Mouse (Mus musculus) heart, postnatal 25 days (tissue): ENCODE data around the gene Rbm34. TPM values are rescaled to one million over a fixed set of nuclear protein-coding genes. Genes with fewer than 3 reads are reported as not detected.
"Not testable (repeated sequence)": the region's sequence is repeated elsewhere in the genome, so short reads cannot be mapped to it uniquely, and the experiment has no call there.

Source experiments
- DNase-seq: peaks from one replicate; pipeline ENCODE4 v3.0.0; 2022; ENCODE audit warnings: low spot score
- intact Hi-C: fragments of 180-260 bp; cut with DNase I; formaldehyde crosslinking; loops from one replicate; pipeline ENCODE4 v1.15.1; 2025
- total RNA-seq, 2 experiments: library from RNA; stranded (reverse); gene quantifications; 2 replicates each; pipeline ENCODE4 v1.2.3; 2021

The Rbm34 gene
- 1 to 10 TPM; 2.6 to 2.8 TPM for total RNA-seq

GRCm38 (mm10) chr8:126970579-126971313 lies at the start of gene Rbm34:
TSS of gene Rbm34 (minus strand) at chr8:126971071.
- intact Hi-C loops, result loop anchor here (2.0 to 5.0 kb wide), 3 partner anchors 24 to 893 kb away; no protein-coding TSS in a partner anchor
- DNase-seq, result peak; percentile 82

GRCm38 (mm10) chr8:127011668-127012067 lies 40.8 kb upstream of the Rbm34 start:
- no peak for DNase-seq
- intact Hi-C loops, result no loop called here

DNA sequence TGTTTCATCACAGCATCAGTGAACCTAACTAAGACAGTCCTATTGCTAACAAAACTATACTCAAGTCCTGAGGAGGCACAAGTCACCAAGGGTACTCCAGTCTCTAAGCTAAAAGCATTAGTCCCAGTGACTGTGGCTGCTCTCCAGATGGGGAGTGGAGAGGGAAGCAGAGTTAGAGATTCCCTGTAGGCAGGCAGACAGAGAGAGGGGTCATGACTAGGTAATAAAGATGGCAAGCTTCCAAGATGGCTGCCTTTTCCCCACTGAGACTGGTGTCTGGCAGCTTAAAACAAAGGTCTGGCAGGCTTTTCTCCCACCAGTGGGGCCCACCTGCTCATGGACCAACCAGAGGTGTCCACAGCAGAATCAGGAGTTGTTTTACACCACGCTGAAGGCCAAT lies 23.6 kb upstream of the Rbm34 start:
- intact Hi-C loops, result no loop called here
- DNase-seq, result no peak

DNA sequence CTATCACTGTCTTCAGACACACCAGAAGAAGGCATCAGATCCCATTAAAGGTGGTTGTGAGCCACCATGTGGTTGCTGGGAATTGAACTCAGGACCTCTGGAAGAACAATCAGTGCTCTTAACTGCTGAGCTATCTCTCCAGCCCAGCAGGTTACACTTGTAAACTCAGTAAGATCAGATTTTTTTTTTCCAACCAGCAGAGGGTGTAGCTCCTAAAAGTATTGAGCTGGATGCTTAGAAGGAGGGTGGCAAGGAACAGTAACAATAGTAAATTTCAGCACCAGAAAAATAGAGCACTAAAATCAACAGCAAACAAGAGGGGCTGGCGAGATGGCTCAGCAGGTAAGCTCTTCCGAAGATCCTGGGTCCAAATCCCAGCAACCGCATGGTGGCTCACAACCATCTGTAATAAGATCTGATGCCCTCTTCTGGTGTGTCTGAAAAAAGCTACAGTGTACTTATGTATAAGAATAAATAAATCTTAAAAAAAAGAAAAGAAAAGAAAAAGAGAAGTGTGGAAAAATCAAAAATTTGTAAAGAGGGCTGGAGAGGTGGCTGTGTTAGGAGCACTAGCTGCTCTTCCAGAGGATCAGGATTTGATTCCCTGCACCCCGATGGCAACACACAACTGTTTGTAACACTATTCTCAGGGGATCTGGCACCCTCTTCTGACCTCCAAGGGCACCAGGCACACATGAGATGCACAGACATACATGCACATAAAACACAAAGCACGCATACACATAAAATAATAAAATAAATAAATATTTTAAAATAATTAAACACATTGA lies 18.7 kb upstream of the Rbm34 start:
- intact Hi-C loops, result loop anchor here (5.0 kb wide), 1 partner anchor 73 kb away; the partner anchor contains the start of gene Pard3
- no peak for DNase-seq

DNA sequence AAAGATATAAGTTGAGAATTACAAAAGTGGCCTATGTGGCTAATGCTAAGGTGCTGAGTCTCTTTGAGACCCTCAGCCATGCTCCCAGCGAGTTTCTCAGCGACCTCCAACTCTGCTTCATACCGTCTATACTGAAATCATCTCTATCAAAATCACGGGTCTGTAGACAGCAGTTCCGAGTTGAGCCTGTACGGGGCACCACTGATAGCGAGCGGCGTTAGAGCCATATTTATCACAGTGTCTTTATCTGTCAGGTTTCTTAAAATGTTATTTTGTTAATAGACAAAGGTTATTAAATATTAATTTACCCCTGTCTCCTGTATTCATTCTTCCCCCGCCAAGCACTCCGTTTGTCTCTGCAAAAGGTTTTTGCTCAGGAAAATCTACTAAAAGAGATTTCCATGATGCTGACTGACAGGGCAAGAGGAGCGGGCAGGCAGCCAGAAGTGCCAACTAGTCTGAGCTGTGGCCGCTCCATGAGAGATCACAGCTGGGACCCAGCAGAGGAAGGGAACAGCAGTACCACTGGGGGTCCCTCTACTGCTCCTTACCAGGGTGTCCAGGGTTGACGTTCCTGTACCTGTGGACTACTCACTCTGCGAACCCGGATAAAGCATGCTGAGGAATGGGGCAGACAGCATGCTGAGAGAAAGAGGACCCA lies 17.6 kb upstream of the Rbm34 start:
- intact Hi-C loops, result loop anchor here (5.0 kb wide), 1 partner anchor 74 kb away; the partner anchor contains the start of gene Pard3
- no peak for DNase-seq

DNA sequence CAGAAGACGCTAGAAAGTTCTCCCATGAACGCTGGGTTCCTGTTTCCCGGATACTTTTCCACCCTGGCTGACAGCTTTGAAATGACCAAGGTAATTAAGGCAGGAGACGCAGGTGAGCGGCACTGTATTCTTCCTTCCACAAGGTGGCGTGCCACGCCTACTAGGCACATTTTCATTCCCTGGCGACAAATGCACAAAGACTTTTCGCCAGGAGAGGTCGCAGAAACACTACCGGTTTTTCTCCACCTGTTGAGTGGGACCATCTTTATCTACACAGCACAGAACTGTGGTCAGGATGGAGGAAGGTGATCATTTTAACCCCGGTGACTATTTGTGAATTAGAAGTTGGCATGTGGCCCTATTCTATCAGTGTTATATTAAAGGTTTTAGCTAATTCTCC lies 15.6 kb upstream of the Rbm34 start:
- intact Hi-C loops, result loop anchor here (1.0 to 5.0 kb wide), 3 partner anchors 76 to 192 kb away; partner anchors contain the start of gene Pard3
- DNase-seq, result peak; percentile 35

DNA sequence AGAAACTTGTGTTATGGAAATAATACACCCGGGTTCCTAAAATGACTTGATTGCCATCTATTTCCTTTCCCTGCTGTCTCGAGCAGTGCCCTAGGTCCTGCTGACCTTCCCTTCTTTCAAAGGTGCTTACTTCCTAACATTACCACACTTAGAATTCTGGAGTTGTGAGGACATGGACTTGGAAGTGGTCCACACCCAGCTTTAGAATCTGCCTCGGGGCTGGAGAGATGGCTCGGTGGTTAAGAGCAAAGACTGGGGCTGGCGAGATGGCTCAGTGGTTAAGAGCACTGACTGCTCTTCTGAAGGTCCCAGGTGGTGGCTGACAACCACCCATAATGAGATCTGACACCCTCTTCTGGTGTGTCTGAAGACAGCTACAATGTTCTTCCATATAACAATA lies 9.2 kb upstream of the Rbm34 start:
- intact Hi-C loops, result no loop called here

DNA sequence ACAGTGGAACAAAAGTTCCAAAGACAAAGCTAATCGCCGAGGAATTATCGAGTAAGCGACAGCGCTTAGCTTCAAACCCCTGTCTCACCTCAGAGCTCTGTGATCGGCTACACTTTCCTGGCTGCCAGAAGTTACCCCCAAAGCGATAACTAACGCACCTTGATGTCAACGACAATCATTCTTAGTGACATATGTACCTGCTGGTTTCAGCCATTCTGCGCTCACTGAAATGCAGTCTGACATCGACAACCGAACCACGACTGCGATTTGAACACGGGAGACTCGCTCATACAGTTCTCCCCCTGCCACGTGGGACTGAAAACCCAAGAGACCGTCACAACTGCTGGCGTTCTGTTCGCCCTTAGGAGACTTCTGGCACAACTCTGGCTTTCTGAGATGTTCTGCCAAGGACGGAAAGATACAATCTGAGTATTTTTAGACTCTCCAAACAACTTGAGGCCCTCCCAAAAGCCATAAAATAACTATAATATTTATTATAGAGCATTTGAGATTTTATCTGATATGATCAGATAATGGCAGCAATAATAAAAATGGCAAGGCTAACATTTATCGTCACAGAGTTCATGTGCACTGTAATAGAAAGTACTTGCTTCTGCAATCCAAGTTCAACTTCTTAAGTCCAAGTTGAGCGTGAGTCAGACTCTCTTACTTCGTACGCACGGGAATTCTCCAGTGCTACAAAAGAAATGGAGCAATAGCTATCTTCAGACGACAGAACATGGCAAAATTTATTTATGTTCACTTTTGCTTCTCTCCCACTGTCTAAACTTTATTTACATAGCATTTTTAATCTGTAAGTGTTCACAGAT lies 8.4 kb upstream of the Rbm34 start:
- intact Hi-C loops, result loop anchor here (5.0 kb wide), 2 partner anchors 722 to 1027 kb away; no protein-coding TSS in a partner anchor
- no peak for DNase-seq

More for the DNA sequence above, 9.2 kb upstream of the Rbm34 start:
- DNase-seq, result no peak

DNA sequence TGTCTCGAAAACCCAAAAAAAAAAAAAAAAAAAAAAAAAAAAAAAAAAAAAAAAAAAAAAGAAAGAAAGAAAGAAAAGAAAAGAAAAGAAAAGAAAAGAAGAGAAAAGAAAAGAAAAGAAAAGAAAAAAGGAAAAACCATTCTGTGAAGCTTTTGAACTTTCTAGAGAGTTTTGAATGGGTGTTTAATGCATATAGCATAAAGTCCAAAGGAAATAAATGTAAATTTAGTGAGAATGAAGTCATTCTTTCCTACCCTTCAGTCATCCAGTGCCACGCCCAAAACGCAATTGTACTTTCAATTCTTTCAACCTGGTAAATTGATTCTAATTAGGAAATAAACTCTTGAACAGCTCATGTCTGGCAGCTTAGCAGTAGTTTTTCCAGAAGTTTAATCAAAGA lies 7.7 kb upstream of the Rbm34 start:
- DNase-seq, result not testable (repeated sequence)
- intact Hi-C loops, result loop anchor here (5.0 kb wide), 2 partner anchors 721 to 1026 kb away; no protein-coding TSS in a partner anchor

DNA sequence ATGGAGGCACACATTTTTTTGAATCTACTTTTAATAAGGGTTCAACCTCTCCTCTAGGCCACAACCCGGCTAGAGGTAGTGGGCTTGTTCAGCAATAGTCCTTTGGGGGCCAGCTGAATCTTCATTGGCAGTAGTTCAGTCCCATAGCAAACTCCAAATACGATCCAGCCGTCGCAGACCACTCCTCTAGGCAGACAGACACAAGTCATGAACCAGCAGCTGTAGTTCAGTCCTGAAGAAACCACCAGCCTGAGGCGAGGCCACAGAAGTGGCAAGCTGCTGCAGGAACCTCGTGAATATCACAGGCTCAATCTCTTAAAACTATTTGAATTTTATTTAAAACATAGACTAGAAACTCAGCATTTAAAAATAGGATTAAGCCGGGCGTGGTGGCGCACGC lies 7.2 kb upstream of the Rbm34 start:
- intact Hi-C loops, result loop anchor here (5.0 kb wide), 2 partner anchors 721 to 1026 kb away; no protein-coding TSS in a partner anchor

DNA sequence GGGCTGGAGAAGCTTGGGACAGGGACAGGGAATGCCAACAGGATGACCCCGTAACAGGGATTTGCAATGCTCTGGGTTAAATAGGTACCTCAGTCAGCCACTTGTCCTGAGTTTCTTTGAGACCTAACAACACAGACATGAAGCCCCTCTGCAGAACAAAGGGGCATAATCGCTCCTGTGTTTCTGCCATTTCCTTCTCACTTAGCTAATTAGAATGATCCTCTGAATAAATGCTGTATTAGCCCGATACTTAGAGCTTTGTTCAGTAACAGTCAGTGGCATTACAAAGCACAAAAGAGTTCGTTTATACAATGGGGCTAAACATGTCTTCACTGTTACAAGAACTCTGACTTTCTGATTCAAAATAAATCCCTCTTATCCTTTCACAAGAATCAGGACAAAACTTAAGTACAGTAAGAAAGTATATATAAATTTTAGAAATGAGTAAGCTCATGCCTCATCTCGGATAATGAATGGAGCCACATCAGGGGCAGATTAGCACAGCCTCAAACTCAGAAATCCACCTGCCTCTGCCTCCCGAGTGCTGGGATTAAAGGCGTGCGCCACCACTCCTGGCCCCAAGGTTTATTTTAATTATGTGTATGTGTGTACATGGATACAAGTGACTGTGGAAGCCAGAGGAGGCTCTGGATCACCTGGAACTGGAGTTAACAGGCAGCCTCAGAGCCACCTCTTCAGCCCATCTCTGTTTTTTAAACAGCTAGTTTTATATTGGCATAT lies 5.9 kb upstream of the Rbm34 start:
- DNase-seq, result no peak
- intact Hi-C loops, result loop anchor here (5.0 kb wide), 2 partner anchors 719 to 1024 kb away; no protein-coding TSS in a partner anchor

More for the DNA sequence above, 7.2 kb upstream of the Rbm34 start:
- DNase-seq, result no peak

DNA sequence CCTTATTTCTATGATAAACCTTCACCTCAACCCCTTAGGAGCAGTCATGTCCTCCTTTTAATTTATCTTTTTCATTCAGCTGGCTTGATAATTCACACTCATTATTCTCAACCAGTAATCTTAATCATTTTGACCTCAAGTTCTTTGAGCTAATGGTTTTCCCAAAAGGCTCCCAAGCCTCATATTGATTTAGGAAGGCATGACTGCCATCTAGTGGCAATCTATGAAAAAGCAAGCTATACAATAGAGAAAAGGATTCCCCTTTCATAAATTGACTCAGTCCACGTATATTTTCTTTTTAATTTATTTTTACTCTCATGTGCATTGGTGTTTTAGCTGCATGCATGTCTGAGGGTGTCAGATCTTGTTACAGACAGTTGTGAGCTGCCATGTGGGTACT lies 4.8 kb upstream of the Rbm34 start:
- intact Hi-C loops, result loop anchor here (2.0 to 5.0 kb wide), 4 partner anchors 45 to 1023 kb away; no protein-coding TSS in a partner anchor
- no peak for DNase-seq

DNA sequence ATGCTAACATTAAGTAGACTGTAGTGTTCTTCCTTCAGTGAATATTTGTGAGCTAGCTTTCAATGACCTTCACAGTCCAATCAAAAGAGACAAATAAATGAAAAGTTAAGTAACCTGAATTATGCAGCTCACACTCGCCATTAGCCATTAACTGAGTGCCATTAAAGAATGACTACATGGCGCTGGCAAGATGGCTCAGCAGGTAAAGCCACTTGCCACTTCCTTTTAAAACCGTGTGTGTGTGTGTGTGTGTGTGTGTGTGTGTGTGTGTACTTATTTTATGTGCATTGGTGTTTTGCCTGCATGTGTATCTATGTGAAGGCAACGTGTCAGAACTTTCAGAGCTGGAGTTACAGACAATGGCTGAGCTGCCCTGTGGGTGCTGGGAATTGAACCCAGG lies 3.6 kb upstream of the Rbm34 start:
- intact Hi-C loops, result loop anchor here (2.0 to 5.0 kb wide), 4 partner anchors 44 to 897 kb away; no protein-coding TSS in a partner anchor
- DNase-seq, result no peak

GRCm38 (mm10) chr8:126973686-126974265 lies 2.9 kb upstream of the Rbm34 start:
- intact Hi-C loops, result loop anchor here (2.0 to 5.0 kb wide), 4 partner anchors 43 to 896 kb away; no protein-coding TSS in a partner anchor

DNA sequence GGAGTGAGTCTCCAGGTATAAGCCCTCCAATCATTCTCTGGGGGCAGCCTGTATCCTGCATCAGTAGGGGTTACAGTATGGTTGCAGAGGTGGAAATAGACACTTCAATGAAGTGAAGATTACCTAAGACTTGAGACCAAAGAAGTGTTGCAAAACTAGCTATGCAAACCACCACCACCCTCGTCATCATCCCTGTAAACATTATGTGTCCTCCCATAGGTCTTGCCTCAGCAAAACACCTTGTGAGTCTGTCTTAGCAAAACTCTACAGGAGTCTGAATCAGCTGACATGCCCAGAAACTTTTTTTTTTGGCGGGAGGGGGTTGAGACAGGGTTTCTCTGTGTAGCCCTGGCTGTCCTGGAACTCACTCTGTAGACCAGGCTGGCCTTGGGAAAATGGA lies 1.8 kb upstream of the Rbm34 start:
- intact Hi-C loops, result loop anchor here (5.0 kb wide), 2 partner anchors 475 to 895 kb away; no protein-coding TSS in a partner anchor
- no peak for DNase-seq

More at GRCm38 (mm10) chr8:126973686-126974265, 2.9 kb upstream of the Rbm34 start:
- no peak for DNase-seq

GRCm38 (mm10) chr8:126972102-126972501 lies 1.2 kb upstream of the Rbm34 start:
- intact Hi-C loops, result loop anchor here (5.0 kb wide), 2 partner anchors 475 to 895 kb away; no protein-coding TSS in a partner anchor
- no peak for DNase-seq

- intact Hi-C loops, result loop anchor here (2.0 to 5.0 kb wide), 3 partner anchors 24 to 894 kb away; no protein-coding TSS in a partner anchor
- no peak for DNase-seq
Measured at GRCm38 (mm10) chr8:126971314-126971664, 418 bp upstream of the Rbm34 start.

- no peak for DNase-seq
Measured at GRCm38 (mm10) chr8:126969546-126969945, 1.3 kb downstream of the Rbm34 start.

More at GRCm38 (mm10) chr8:126969546-126969945, 1.3 kb downstream of the Rbm34 start:
- intact Hi-C loops, result no loop called here
